8 mouse cellular contexts compared by ENCODE assay signal in the genomic region with DNA sequence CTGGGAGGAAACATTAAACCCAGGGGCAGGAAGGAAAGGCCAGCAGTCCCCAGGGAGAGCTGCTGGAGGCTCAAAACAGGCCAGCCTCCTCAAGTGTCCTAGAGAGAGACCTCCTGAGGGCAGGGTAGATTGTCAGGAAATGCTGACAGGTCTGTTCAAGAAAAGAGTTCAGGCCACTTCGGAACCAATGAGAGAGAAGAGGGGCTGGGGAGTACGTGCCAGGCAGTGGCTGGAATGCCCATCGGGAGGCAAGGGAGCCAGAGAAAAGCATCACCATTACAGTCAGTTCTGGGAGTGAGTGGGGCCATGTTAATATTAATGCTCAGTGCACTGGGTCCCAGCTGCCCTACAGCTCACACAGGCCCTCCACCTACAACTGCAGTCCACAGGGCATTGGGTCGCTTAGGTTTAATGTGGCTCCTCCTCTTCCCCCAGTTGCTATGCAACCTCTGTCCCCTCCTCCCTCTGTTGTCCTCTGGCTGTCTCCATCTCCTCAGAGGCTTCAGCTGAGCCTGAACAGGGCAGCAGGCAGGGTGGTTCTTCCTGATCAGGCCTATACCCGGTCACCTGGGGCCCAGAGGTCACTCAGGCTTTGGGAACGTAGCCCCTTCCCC. TPM values are rescaled to one million over a fixed set of nuclear protein-coding genes. Genes with fewer than 3 reads are reported as not detected.
DNase-seq lines count a peak whose midpoint lies in the region; ATAC-seq lines count a peak whose summit lies in the region.
"Had no signal": no experiment of that assay in that cellular context is flagged by ENCODE, and none has a peak within 500 bp of the region (broad histone marks: within the 10 kb centered on the region; RNA-seq: fewer than 3 reads in every experiment).

No protein-coding gene starts in this region.

- no peak overlapping the region for H3K4me2 ChIP-seq in embryonic facial prominence, embryonic 14.5 days (ENCODE audit: low read depth, low read length)
- no peak overlapping the region for H3K4me2 ChIP-seq in kidney, embryonic 14.5 days (replicated peaks; ENCODE audit: low read depth, low read length)
- 0 out of 2 replicates have a peak overlapping the region, but pooled peaks have one; percentile 5 for H3K4me2 ChIP-seq in midbrain, embryonic 13.5 days (replicated peaks)

- DNase-seq in R1 (ENCODE audit: low read depth, low spot score), result peak; percentile 65
- peak; percentile 50 for DNase-seq in embryonic facial prominence, embryonic 14.5 days (ENCODE audit: low spot score)
- DNase-seq in spleen, adult 12 weeks (ENCODE audit: low spot score), result no peak
- DNase-seq in layer of hippocampus, adult 11-12 months (ENCODE audit: low spot score), result no peak

- no peaks in the 10 kb centered on the region for H3K9me3 ChIP-seq in embryonic facial prominence, embryonic 14.5 days (ENCODE audit: control insufficient read depth, low read length)
- no peaks in the 10 kb centered on the region for H3K9me3 ChIP-seq in kidney, embryonic 14.5 days (ENCODE audit: control insufficient read depth, low read length)
- H3K9me3 ChIP-seq in midbrain, embryonic 13.5 days, result no peaks in the 10 kb centered on the region

- peak; percentile 78 for ATAC-seq in embryonic facial prominence, embryonic 14.5 days (ENCODE audit: low read depth)
- peak; percentile 95 for ATAC-seq in kidney, embryonic 14.5 days (ENCODE audit: low FRiP score, low TSS enrichment)
- peak; percentile 88 for ATAC-seq in midbrain, embryonic 13.5 days
- ATAC-seq in megakaryocyte-erythroid progenitor cell, adult 5-6 weeks (replicated peaks; ENCODE audit: low FRiP score, low TSS enrichment, poor library complexity, severe bottlenecking), result no peak
- ATAC-seq: lung, postnatal 0 days had no signal

- H3K27me3 ChIP-seq in embryonic facial prominence, embryonic 14.5 days (replicated peaks; ENCODE audit: control insufficient read depth, insufficient read depth, low read length), result no peaks in the 10 kb centered on the region
- H3K27me3 ChIP-seq in kidney, embryonic 14.5 days (ENCODE audit: control insufficient read depth, insufficient read depth, low read length), result no peaks in the 10 kb centered on the region
- H3K27me3 ChIP-seq in midbrain, embryonic 13.5 days, result no peaks in the 10 kb centered on the region

- H3K27ac ChIP-seq in embryonic facial prominence, embryonic 14.5 days (replicated peaks; ENCODE audit: low read depth, low read length), result no peak overlapping the region
- peak overlapping the region; percentile 32; the same call in 1 of the 2 replicates for H3K27ac ChIP-seq in kidney, embryonic 14.5 days (ENCODE audit: low read depth, low read length)
- peak overlapping the region; percentile 2; the same call in 1 of the 2 replicates for H3K27ac ChIP-seq in midbrain, embryonic 13.5 days

- no peak overlapping the region for H3K4me3 ChIP-seq in embryonic facial prominence, embryonic 14.5 days (ENCODE audit: low read depth, low read length)
- no peak overlapping the region for H3K4me3 ChIP-seq in kidney, embryonic 14.5 days (ENCODE audit: low read length)
- H3K4me3 ChIP-seq in midbrain, embryonic 13.5 days (replicated peaks), result no peak overlapping the region

- no peaks in the 10 kb centered on the region for H3K36me3 ChIP-seq in embryonic facial prominence, embryonic 14.5 days (ENCODE audit: control insufficient read depth, insufficient read depth, low read length)
- H3K36me3 ChIP-seq in kidney, embryonic 14.5 days (ENCODE audit: control insufficient read depth, insufficient read depth, low read length), result no peaks in the 10 kb centered on the region
- H3K36me3 ChIP-seq in midbrain, embryonic 13.5 days, result no peaks in the 10 kb centered on the region

- H3K4me1 ChIP-seq in embryonic facial prominence, embryonic 14.5 days (ENCODE audit: control insufficient read depth, insufficient read depth, low read length), result peaks cover 5% of the 10 kb centered on the region
- peaks cover 3% of the 10 kb centered on the region; the same call in 1 of the 2 replicates for H3K4me1 ChIP-seq in kidney, embryonic 14.5 days (ENCODE audit: control insufficient read depth, insufficient read depth, low read length)
- H3K4me1 ChIP-seq in midbrain, embryonic 13.5 days (replicated peaks), result peaks cover 28% of the 10 kb centered on the region

- H3K9ac ChIP-seq in embryonic facial prominence, embryonic 14.5 days (ENCODE audit: low read depth, low read length), result no peak overlapping the region
- no peak overlapping the region for H3K9ac ChIP-seq in kidney, embryonic 14.5 days (ENCODE audit: low read depth, low read length)
- H3K9ac ChIP-seq in midbrain, embryonic 13.5 days (replicated peaks), result no peak overlapping the region

- 22% methylated on average over 6 of the region's 6 CpGs for WGBS in embryonic facial prominence, embryonic 14.5 days
- WGBS in kidney, embryonic 14.5 days, result 22% methylated on average over 6 of the region's 6 CpGs
- WGBS in midbrain, embryonic 13.5 days, result 21% methylated on average over 6 of the region's 6 CpGs

RNA-seq across cellular contexts. Expression of a gene that starts 21.4 kb away (rescaled TPM):
- 2.4 TPM in 2 replicates for polyA plus RNA-seq in embryonic facial prominence, embryonic 14.5 days (2014; fragmentation: Nextera tagmentation; extraction: Ambion mirVana)
- 1.0 and 2.0 TPM in 2 replicates for polyA plus RNA-seq in kidney, embryonic 14.5 days (2014; fragmentation: Nextera tagmentation; extraction: Ambion mirVana)
- polyA plus RNA-seq in midbrain, embryonic 13.5 days (2015; fragmentation: Nextera tagmentation; extraction: Ambion mirVana), result 2.2 and 3.1 TPM in 2 replicates
- total RNA-seq in megakaryocyte-erythroid progenitor cell, adult 5-6 weeks (2014; fragmentation: Nextera tagmentation), result not detected in 2 replicates
- not detected in 2 replicates for total RNA-seq in megakaryocyte-erythroid progenitor cell, adult 5-6 weeks (2017)

Comparison
In these comparisons a context has a peak if more than half of its experiments do, and no peak if none do; other contexts are left out.
1. DNase-seq: peak in R1 (single experiment) and embryonic facial prominence, embryonic 14.5 days (single experiment); none in spleen, adult 12 weeks (single experiment) and layer of hippocampus, adult 11-12 months (single experiment).